Mouse (Mus musculus) stomach, embryonic 15.5 days (tissue): ENCODE results near the gene Rab3gap1. TPM values are rescaled to one million over a fixed set of nuclear protein-coding genes. Genes with fewer than 3 reads are reported as not detected.
"Not testable (repeated sequence)": the region's sequence is repeated elsewhere in the genome, so short reads cannot be mapped to it uniquely, and the experiment has no call there.

Experiments used
- ATAC-seq: fragments of 200-750 bp; cut with Nextera tagmentation; 2 replicates; pipeline ENCODE4 v1.8.0; 2017; ENCODE audit warnings: low read depth, moderate number of reproducible peaks, moderate TSS enrichment; ENCODE audit not compliant: insufficient read depth, low FRiP score
- H3K27ac ChIP-seq: fragments of 300-500 bp; sonication (generic); 2 replicates; pipeline ENCODE4 v1.5.1; 2015; ENCODE audit warnings: mild to moderate bottlenecking, inconsistent platforms
- H3K27me3 ChIP-seq: fragments of 300-500 bp; sonication (generic); replicated peaks from 2 replicates; pipeline ENCODE4 v1.6.1; 2015; ENCODE audit warnings: inconsistent platforms
- H3K36me3 ChIP-seq: fragments of 300-500 bp; sonication (generic); 2 replicates; pipeline ENCODE4 v1.6.1; 2015; ENCODE audit warnings: inconsistent platforms
- H3K4me1 ChIP-seq: fragments of 300-500 bp; sonication (generic); 2 replicates; pipeline ENCODE4 v1.6.1; 2015; ENCODE audit warnings: inconsistent platforms
- H3K4me2 ChIP-seq: fragments of 300-500 bp; sonication (generic); 2 replicates; pipeline ENCODE4 v1.6.1; 2015; ENCODE audit warnings: mild to moderate bottlenecking, inconsistent platforms
- H3K4me3 ChIP-seq: fragments of 300-500 bp; sonication (generic); replicated peaks from 2 replicates; pipeline ENCODE4 v1.5.1; 2015; ENCODE audit warnings: inconsistent platforms
- H3K9ac ChIP-seq: fragments of 300-500 bp; sonication (generic); 2 replicates; pipeline ENCODE4 v1.6.1; 2015; ENCODE audit warnings: inconsistent platforms
- H3K9me3 ChIP-seq: fragments of 300-500 bp; sonication (generic); 2 replicates; pipeline ENCODE4 v1.6.1; 2016; ENCODE audit warnings: inconsistent platforms
- WGBS: fragments of 180-500 bp; shearing (Covaris S2); methylation state at CpG from one replicate; pipeline ENCODE4 v1.1.7; 2015; 5-methylcytosine and 5-hydroxymethylcytosine counted together
- polyA plus RNA-seq: library from polyadenylated mRNA; unstranded; fragments of >200 nt; fragmentation: Nextera tagmentation; extraction: Ambion mirVana; gene quantifications from 2 replicates; pipeline ENCODE4 v1.2.1, GENCODE M21; 2015

The Rab3gap1 gene
- polyA plus RNA-seq, 1 experiment from 2014 or later = 21.7 TPM

DNA sequence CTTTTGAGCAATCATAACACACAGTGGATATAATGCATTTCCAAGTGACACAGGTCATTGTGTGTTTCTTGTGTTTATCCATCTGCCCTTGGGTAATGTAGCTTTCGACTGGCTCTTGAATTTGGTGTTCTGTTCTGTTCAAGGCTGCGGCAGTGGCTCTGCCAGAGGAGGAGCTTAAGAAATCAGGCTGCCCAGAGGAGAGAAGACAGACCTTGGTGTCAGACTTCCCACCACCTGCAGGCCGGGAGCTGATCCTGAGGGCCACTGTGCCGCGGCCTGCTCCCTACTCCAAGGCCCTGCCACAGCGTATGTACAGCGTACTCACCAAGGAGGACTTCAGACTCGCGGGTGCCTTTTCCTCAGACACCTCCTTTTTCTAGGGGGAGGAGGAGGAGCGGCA lies 73.7 kb downstream of the Rab3gap1 start:
- Histone ChIP-seq H3K36me3 (peaks cover 40% of the 10 kb centered on the region), H3K4me1 (peaks cover 3% of the 10 kb centered on the region; the same call in 1 of the 2 replicates), H3K4me2 (no peak overlapping the region), H3K9ac (no peak overlapping the region), H3K4me3 (no peak overlapping the region), H3K27me3 (no peaks in the 10 kb centered on the region), H3K27ac (no peak overlapping the region), H3K9me3 (no peaks in the 10 kb centered on the region)
- 92% methylated on average over 10 of the region's 10 CpGs for WGBS
- no peak for ATAC-seq

GRCm38 (mm10) chr1:127943516-127943915 lies 74.9 kb downstream of the Rab3gap1 start:
- Histone ChIP-seq H3K4me2 (no peak overlapping the region), H3K27ac (no peak overlapping the region), H3K9ac (no peak overlapping the region), H3K27me3 (no peaks in the 10 kb centered on the region), H3K9me3 (no peaks in the 10 kb centered on the region), H3K4me3 (no peak overlapping the region), H3K4me1 (peaks cover 3% of the 10 kb centered on the region; the same call in 1 of the 2 replicates), H3K36me3 (peaks cover 35% of the 10 kb centered on the region)
- 52% methylated on average over 6 of the region's 6 CpGs for WGBS
- no peak for ATAC-seq

DNA sequence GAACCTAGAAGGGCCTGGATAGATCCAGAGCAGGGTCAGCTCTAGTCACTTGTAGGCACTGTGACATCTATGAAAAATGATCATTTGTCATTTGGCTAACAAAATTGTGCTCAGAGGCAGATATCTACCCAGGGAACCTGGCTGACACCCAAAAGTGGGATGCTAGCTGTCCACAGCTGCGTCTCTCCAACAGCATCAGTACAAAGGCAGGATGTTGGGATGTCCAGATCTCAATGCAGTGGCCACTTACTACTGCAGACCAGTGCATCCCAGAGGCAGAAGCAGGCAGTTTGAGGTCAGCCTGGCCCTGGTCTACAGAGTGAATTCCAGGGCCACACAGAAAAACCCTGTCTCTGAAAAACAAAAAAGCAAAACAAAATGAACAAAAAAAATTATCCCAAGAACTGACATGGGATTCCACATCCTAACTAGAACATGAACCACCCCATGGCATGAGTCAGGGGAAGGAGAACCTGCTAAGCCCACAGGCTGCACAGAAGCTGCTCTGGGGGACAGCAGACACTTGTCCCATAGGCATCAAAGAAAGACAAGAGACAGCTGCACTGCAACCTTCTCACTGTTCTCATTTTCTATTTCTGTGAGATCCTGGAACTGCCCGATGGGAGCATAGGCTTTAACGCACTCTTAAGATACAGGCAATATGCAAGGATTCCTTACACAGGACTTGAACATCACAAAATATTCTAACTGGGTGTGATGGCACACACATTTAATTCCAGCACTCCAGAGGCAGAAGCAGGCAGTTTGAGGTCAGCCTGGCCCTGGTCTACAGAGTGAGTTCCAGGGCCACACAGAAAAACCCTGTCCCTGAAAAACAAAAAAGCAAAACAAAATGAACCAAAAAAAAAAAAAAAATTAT lies 77.4 kb downstream of the Rab3gap1 start:
- H3K4me2 ChIP-seq = no peak overlapping the region
- H3K4me1 ChIP-seq = peaks cover 3% of the 10 kb centered on the region; the same call in 1 of the 2 replicates
- ATAC-seq = no peak
- H3K36me3 ChIP-seq = peaks cover 13% of the 10 kb centered on the region
- H3K27ac ChIP-seq = peak overlapping the region; percentile 52; the same call in 1 of the 2 replicates
- 59% methylated on average over 3 of the region's 3 CpGs for WGBS
- no peak overlapping the region for H3K4me3 ChIP-seq
- H3K9me3 ChIP-seq = no peaks in the 10 kb centered on the region
- H3K27me3 ChIP-seq = no peaks in the 10 kb centered on the region
- no peak overlapping the region for H3K9ac ChIP-seq

DNA sequence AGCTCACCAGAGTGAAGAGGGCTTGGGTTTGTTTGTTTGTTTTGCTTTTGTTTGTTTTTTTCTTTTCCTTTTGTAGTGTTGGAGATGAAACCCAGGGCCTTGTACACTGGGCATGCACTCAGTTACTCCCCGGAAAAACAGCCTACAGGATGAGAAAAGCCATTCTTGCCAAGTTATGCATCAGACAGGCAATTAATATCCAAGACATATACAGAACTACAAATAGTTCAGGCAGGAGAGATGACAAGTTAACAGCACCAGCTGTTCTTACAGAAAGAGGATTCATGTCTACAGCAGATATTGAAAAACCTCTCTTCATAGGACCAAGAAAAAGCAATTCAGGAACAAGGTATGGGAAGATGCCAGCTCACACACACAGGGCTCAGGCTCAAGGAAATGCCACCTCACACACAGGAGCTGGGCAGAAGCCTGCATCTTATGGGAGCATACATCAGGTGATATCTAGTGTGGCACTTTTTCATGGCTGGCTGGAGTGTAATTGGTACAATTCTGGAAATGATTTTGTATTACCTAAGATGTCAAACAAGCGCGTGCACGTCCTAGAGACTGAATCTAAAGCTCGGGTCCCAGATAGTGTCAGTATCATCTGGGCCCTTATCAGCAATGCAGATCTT lies 78.2 kb downstream of the Rab3gap1 start:
- no peak overlapping the region for H3K4me3 ChIP-seq
- no peaks in the 10 kb centered on the region for H3K9me3 ChIP-seq
- no peak for ATAC-seq
- H3K27ac ChIP-seq = 0 out of 2 replicates have a peak overlapping the region, but pooled peaks have one; percentile 26
- no peak overlapping the region for H3K4me2 ChIP-seq
- peaks cover 12% of the 10 kb centered on the region; the same call in 1 of the 2 replicates for H3K36me3 ChIP-seq
- H3K9ac ChIP-seq = no peak overlapping the region
- 65% methylated on average over 5 of the region's 5 CpGs for WGBS
- no peaks in the 10 kb centered on the region for H3K27me3 ChIP-seq
- peaks cover 3% of the 10 kb centered on the region; the same call in 1 of the 2 replicates for H3K4me1 ChIP-seq

GRCm38 (mm10) chr1:127948748-127949147 lies 80.2 kb downstream of the Rab3gap1 start:
- Histone ChIP-seq H3K4me1 (peaks cover 3% of the 10 kb centered on the region; the same call in 1 of the 2 replicates), H3K4me2 (no peak overlapping the region), H3K4me3 (no peak overlapping the region), H3K27ac (no peak overlapping the region), H3K36me3 (peaks cover 11% of the 10 kb centered on the region), H3K27me3 (no peaks in the 10 kb centered on the region), H3K9me3 (no peaks in the 10 kb centered on the region), H3K9ac (no peak overlapping the region)
- WGBS = 82% methylated on average over 5 of the region's 5 CpGs
- ATAC-seq = no peak

DNA sequence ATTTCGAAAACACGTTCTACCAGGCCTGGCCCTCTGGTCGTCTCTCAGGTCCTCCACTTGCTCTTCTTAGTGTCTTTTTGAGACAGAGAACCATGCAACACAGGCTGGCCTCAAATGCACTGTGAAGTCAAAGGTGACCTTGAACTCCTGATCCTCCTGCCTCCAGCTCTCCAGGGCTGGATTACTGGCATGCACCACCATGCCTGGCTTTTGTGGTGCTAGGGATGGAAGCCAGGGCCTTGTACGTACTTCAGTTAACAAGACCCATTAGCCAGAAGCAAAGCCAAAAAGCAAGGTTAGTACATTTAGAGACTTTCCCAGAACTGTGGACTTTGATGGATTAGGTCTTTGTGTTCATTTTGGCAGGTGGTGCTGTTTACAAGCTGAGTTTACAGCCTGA lies 83.7 kb downstream of the Rab3gap1 start:
- 85% methylated on average over 4 of the region's 4 CpGs for WGBS
- H3K4me3 ChIP-seq = no peak overlapping the region
- H3K27me3 ChIP-seq = no peaks in the 10 kb centered on the region
- no peaks in the 10 kb centered on the region for H3K9me3 ChIP-seq
- no peak overlapping the region for H3K27ac ChIP-seq
- no peak overlapping the region for H3K9ac ChIP-seq
- no peak overlapping the region for H3K4me2 ChIP-seq
- H3K36me3 ChIP-seq = peaks cover 11% of the 10 kb centered on the region; the same call in 1 of the 2 replicates
- no peaks in the 10 kb centered on the region for H3K4me1 ChIP-seq
- ATAC-seq = no peak

DNA sequence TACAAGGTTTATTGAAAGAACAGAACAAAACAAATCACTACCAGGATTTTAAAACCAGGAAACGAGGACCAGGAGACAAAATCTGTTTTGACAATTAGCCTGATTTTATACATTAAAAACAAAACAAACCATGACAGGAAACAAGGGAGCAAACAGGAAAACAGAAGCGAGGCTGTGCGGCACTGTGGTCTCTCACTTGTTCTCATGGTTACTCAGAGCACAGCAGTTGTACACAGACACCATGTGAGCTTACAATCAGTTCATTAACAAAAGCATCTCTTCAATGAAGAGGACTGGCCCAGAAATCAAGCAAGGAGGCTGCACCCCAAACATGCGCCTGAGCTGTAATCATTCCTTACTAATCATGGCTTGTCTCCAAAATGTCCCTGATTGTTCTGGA lies 85.6 kb downstream of the Rab3gap1 start:
- WGBS = 84% methylated on average over 4 of the region's 4 CpGs
- H3K4me3 ChIP-seq, H3K27ac ChIP-seq, H3K36me3 ChIP-seq, H3K9ac ChIP-seq, H3K9me3 ChIP-seq, H3K4me2 ChIP-seq, H3K27me3 ChIP-seq, H3K4me1 ChIP-seq, ATAC-seq: not testable (repeated sequence)

DNA sequence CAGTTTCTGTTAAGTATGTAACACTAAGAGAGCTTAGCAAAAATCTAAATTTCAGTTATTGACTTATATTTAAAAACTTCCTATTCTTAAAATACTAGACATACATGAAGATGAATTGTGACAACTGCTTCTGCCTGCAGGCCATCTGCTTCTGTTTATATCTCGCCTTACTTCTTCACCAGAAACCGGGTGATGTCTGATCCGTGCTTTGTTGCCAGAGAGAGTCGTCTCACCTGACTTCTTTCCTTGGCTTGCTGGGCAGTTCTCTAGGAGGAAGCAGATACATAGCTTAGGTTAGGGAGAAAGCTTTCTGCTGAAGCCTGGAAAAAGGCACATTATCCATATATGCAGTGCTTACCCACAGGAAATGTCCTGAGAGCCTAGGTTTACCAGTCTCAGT lies 86.2 kb downstream of the Rab3gap1 start:
- Histone ChIP-seq H3K36me3 (peaks cover 4% of the 10 kb centered on the region; the same call in 1 of the 2 replicates), H3K27me3 (no peaks in the 10 kb centered on the region), H3K9me3 (no peaks in the 10 kb centered on the region), H3K4me2 (no peak overlapping the region), H3K4me3 (no peak overlapping the region), H3K4me1 (no peaks in the 10 kb centered on the region), H3K9ac (no peak overlapping the region), H3K27ac (no peak overlapping the region)
- 55% methylated on average over 4 of the region's 4 CpGs for WGBS
- no peak for ATAC-seq

- no peaks in the 10 kb centered on the region for H3K4me1 ChIP-seq
- H3K27ac ChIP-seq = no peak overlapping the region
- H3K4me2 ChIP-seq = no peak overlapping the region
- 97% methylated on average over 1 of the region's 1 CpGs for WGBS
- peaks cover 4% of the 10 kb centered on the region; the same call in 1 of the 2 replicates for H3K36me3 ChIP-seq
- H3K27me3 ChIP-seq = no peaks in the 10 kb centered on the region
- no peak overlapping the region for H3K4me3 ChIP-seq
- no peaks in the 10 kb centered on the region for H3K9me3 ChIP-seq
- H3K9ac ChIP-seq = no peak overlapping the region
- ATAC-seq = no peak
Observed at GRCm38 (mm10) chr1:127956524-127956923, 88.0 kb downstream of the Rab3gap1 start.

DNA sequence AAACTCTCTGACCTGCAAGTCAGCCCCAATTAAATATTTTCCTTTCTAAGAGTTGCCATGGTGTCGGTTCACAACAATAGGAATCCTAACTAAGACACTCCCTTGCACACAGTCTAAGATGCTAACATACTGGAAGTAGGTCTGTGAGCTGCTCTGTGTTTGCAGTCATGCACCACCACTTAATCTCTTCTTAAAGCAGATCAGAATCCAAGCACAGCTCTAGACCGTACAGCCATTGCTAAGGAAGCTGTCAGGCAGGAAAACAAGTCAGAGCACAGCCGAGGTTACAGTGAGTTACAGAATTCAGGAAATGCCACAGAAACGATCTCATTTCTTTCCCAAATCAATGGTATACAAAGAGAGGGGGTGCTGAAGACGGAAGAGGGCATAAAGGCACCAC lies 90.2 kb downstream of the Rab3gap1 start:
- Histone ChIP-seq H3K9ac (no peak overlapping the region), H3K27me3 (no peaks in the 10 kb centered on the region), H3K36me3 (no peaks in the 10 kb centered on the region), H3K27ac (no peak overlapping the region), H3K4me1 (no peaks in the 10 kb centered on the region), H3K4me2 (no peak overlapping the region), H3K4me3 (no peak overlapping the region), H3K9me3 (no peaks in the 10 kb centered on the region)
- 41% methylated on average over 5 of the region's 5 CpGs for WGBS
- peak; percentile 47; the same call in 1 of the 2 replicates for ATAC-seq

GRCm38 (mm10) chr1:127959312-127959718 lies 90.7 kb downstream of the Rab3gap1 start:
- H3K27ac ChIP-seq = no peak overlapping the region

GRCm38 (mm10) chr1:127961140-127961539 lies 92.6 kb downstream of the Rab3gap1 start:
- WGBS = 88% methylated on average over 1 of the region's 1 CpGs
- Histone ChIP-seq H3K4me2 (no peak overlapping the region), H3K27me3 (no peaks in the 10 kb centered on the region), H3K4me1 (no peaks in the 10 kb centered on the region), H3K4me3 (no peak overlapping the region), H3K27ac (no peak overlapping the region), H3K9me3 (no peaks in the 10 kb centered on the region), H3K36me3 (no peaks in the 10 kb centered on the region), H3K9ac (no peak overlapping the region)
- no peak for ATAC-seq

More at GRCm38 (mm10) chr1:127959312-127959718, 90.7 kb downstream of the Rab3gap1 start:
- H3K4me3 ChIP-seq = no peak overlapping the region
- no peaks in the 10 kb centered on the region for H3K36me3 ChIP-seq
- no peaks in the 10 kb centered on the region for H3K9me3 ChIP-seq
- no peak for ATAC-seq
- H3K4me1 ChIP-seq = no peaks in the 10 kb centered on the region
- no peaks in the 10 kb centered on the region for H3K27me3 ChIP-seq
- WGBS = 50% methylated on average over 7 of the region's 7 CpGs
- no peak overlapping the region for H3K4me2 ChIP-seq
- H3K9ac ChIP-seq = no peak overlapping the region
